In genomic region chr7:125958856-125959255, GRCm38 (mm10) we compare ENCODE assay signal across 26 mouse cellular contexts.
DNase-seq lines count a peak whose midpoint lies in the region; ATAC-seq and TF ChIP-seq lines count a peak whose summit lies in the region.
"Had no signal": no experiment of that assay in that cellular context is flagged by ENCODE, and none has a peak within 500 bp of the region (broad histone marks: within the 10 kb centered on the region; RNA-seq: fewer than 3 reads in every experiment).

No protein-coding gene starts in this region.

- peaks cover 4% of the 10 kb centered on the region; the same call in 1 of the 2 replicates for H3K4me1 ChIP-seq in kidney, embryonic 16.5 days (ENCODE audit: insufficient read depth, low read length)
- 0 out of 2 replicates have a peak, but pooled peaks cover 3% of the 10 kb centered on the region for H3K4me1 ChIP-seq in kidney, embryonic 14.5 days (ENCODE audit: control insufficient read depth, insufficient read depth, low read length)
- H3K4me1 ChIP-seq in kidney, postnatal 0 days (replicated peaks; ENCODE audit: insufficient read depth, low read length) = no peaks in the 10 kb centered on the region
- peaks cover 34% of the 10 kb centered on the region for H3K4me1 ChIP-seq in embryonic facial prominence, embryonic 10.5 days

- H3K27me3 ChIP-seq in kidney, embryonic 16.5 days (ENCODE audit: insufficient read depth, low read length) = no peaks in the 10 kb centered on the region
- 0 out of 2 replicates have a peak, but pooled peaks cover 3% of the 10 kb centered on the region for H3K27me3 ChIP-seq in kidney, embryonic 14.5 days (ENCODE audit: control insufficient read depth, insufficient read depth, low read length)
- no peaks in the 10 kb centered on the region for H3K27me3 ChIP-seq in kidney, postnatal 0 days (ENCODE audit: insufficient read depth, low read length)
- peaks cover 16% of the 10 kb centered on the region; the same call in 1 of the 2 replicates for H3K27me3 ChIP-seq in embryonic facial prominence, embryonic 10.5 days (replicated peaks; ENCODE audit: low read depth, poor library complexity, severe bottlenecking)

- no peak overlapping the region for H3K4me2 ChIP-seq in kidney, embryonic 16.5 days (replicated peaks; ENCODE audit: low read depth, low read length)
- H3K4me2 ChIP-seq in kidney, embryonic 14.5 days (replicated peaks; ENCODE audit: low read depth, low read length) = no peak overlapping the region
- no peak overlapping the region for H3K4me2 ChIP-seq in kidney, postnatal 0 days (ENCODE audit: low read length)
- H3K4me2 ChIP-seq: embryonic facial prominence, embryonic 12.5 days; embryonic facial prominence, embryonic 15.5 days; hindbrain, embryonic 14.5 days had no signal

- peak; percentile 64 for DNase-seq in kidney, adult 11 months
- peak; percentile 47 to 57 for DNase-seq in kidney, adult 8-10 months
- DNase-seq in kidney, postnatal 0 days (ENCODE audit: low spot score) = peak; percentile 21
- peak; percentile 64 to 65 for DNase-seq in kidney, postnatal 36 days
- no peak for DNase-seq in embryonic facial prominence, embryonic 10.5 days (ENCODE audit: low spot score)
- DNase-seq: adrenal gland, adult 8-10 months; adrenal gland, postnatal 25 days; B cell, adult 2 months; cerebellum, adult 11-12 months; cerebellum, adult 8-10 months; cerebellum, postnatal 36 days; forebrain, postnatal 0 days; gastrocnemius, adult 2 months; gastrocnemius, postnatal 14 days; heart, adult 11 months; heart, postnatal 14 days; heart, postnatal 4 days had no signal

- 61% methylated on average over 5 of the region's 5 CpGs for WGBS in kidney, embryonic 16.5 days
- WGBS in kidney, embryonic 14.5 days = 52% methylated on average over 5 of the region's 5 CpGs
- WGBS in kidney, postnatal 0 days = 60% methylated on average over 5 of the region's 5 CpGs
- 85% methylated on average over 5 of the region's 5 CpGs for WGBS in embryonic facial prominence, embryonic 10.5 days

- no peaks in the 10 kb centered on the region for H3K9me3 ChIP-seq in kidney, embryonic 16.5 days (ENCODE audit: low read length)
- H3K9me3 ChIP-seq in kidney, embryonic 14.5 days (ENCODE audit: control insufficient read depth, low read length) = no peaks in the 10 kb centered on the region
- no peaks in the 10 kb centered on the region for H3K9me3 ChIP-seq in kidney, postnatal 0 days (replicated peaks; ENCODE audit: low read length)
- no peaks in the 10 kb centered on the region for H3K9me3 ChIP-seq in embryonic facial prominence, embryonic 10.5 days
- H3K9me3 ChIP-seq: embryonic facial prominence, embryonic 12.5 days; embryonic facial prominence, embryonic 15.5 days; heart, embryonic 13.5 days had no signal

- no peak for ATAC-seq in kidney, embryonic 16.5 days (ENCODE audit: low FRiP score, low TSS enrichment)
- ATAC-seq in kidney, embryonic 14.5 days (ENCODE audit: low FRiP score, low TSS enrichment) = no peak
- peak; percentile 83 for ATAC-seq in kidney, postnatal 0 days (replicated peaks; ENCODE audit: low FRiP score, low read depth)
- ATAC-seq in CD4-positive, CD25-positive, alpha-beta regulatory T cell, adult 4 months = no peak
- ATAC-seq: forebrain, embryonic 14.5 days; forebrain, postnatal 0 days had no signal

- TF ChIP-seq CTCF in kidney, postnatal 0 days (IDR thresholded peaks at IDR 0.05; ENCODE audit: low read depth) = no peak

- H3K4me3 ChIP-seq in kidney, embryonic 16.5 days (ENCODE audit: low read length) = no peak overlapping the region
- no peak overlapping the region for H3K4me3 ChIP-seq in kidney, embryonic 14.5 days (ENCODE audit: low read length)
- no peak overlapping the region for H3K4me3 ChIP-seq in kidney, postnatal 0 days (replicated peaks; ENCODE audit: low read depth, low read length)
- no peak overlapping the region for H3K4me3 ChIP-seq in embryonic facial prominence, embryonic 10.5 days
- H3K4me3 ChIP-seq: embryonic facial prominence, embryonic 12.5 days; embryonic facial prominence, embryonic 15.5 days; gastrocnemius, adult 2 months; heart, embryonic 13.5 days had no signal

- H3K36me3 ChIP-seq in kidney, embryonic 16.5 days (ENCODE audit: insufficient read depth, low read length) = no peaks in the 10 kb centered on the region
- no peaks in the 10 kb centered on the region for H3K36me3 ChIP-seq in kidney, embryonic 14.5 days (ENCODE audit: control insufficient read depth, insufficient read depth, low read length)
- no peaks in the 10 kb centered on the region for H3K36me3 ChIP-seq in kidney, postnatal 0 days (ENCODE audit: insufficient read depth, low read length)
- H3K36me3 ChIP-seq in embryonic facial prominence, embryonic 10.5 days (replicated peaks) = no peaks in the 10 kb centered on the region
- H3K36me3 ChIP-seq: embryonic facial prominence, embryonic 12.5 days; embryonic facial prominence, embryonic 15.5 days; heart, embryonic 13.5 days had no signal

- H3K9ac ChIP-seq in kidney, embryonic 16.5 days (replicated peaks; ENCODE audit: low read length) = no peak overlapping the region
- H3K9ac ChIP-seq in kidney, embryonic 14.5 days (ENCODE audit: low read depth, low read length) = no peak overlapping the region
- H3K9ac ChIP-seq in kidney, postnatal 0 days (ENCODE audit: low read depth, low read length) = no peak overlapping the region
- H3K9ac ChIP-seq: embryonic facial prominence, embryonic 12.5 days; embryonic facial prominence, embryonic 15.5 days; forebrain, postnatal 0 days; hindbrain, embryonic 14.5 days had no signal

- no peak overlapping the region for H3K27ac ChIP-seq in kidney, embryonic 16.5 days (ENCODE audit: low read length)
- no peak overlapping the region for H3K27ac ChIP-seq in kidney, embryonic 14.5 days (ENCODE audit: low read depth, low read length)
- no peak overlapping the region for H3K27ac ChIP-seq in kidney, postnatal 0 days
- H3K27ac ChIP-seq in embryonic facial prominence, embryonic 10.5 days (replicated peaks) = no peak overlapping the region
- H3K27ac ChIP-seq: embryonic facial prominence, embryonic 12.5 days; embryonic facial prominence, embryonic 15.5 days; gastrocnemius, adult 2 months; heart, embryonic 13.5 days; hindbrain, embryonic 14.5 days; hindbrain, postnatal 0 days had no signal
